Mouse (Mus musculus): ENCODE data around the gene Plekhj1. TPM values are rescaled to one million over a fixed set of nuclear protein-coding genes. Genes with fewer than 3 reads are reported as not detected.
A peak's percentile ranks its signal among the peaks of the same experiment; 100 is the strongest.

Gene Plekhj1
- polyA plus RNA-seq, 1 experiment from 2014 or later: 75.4 TPM

DNA sequence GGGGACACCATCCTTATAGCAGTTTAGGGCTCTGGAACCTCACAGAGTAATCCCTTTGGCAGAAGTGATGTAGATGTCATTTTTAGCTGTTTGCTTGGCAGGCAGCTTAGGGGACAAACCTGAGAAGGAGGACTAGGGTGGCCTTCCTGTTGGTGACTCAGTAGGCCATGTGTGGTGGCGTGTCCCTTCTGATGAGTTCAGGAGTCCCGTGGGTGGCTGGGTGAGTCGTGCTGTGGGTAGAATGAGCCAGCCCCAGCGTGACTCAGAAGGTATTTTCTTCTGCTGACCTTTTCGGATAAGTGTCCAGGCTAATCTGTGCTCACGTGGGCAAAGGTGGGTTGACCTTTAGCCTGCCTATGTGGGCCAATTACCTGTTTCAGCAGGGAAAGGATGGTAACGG lies 39.8 kb downstream of the Plekhj1 start:
- Histone ChIP-seq H3K4me3 (ENCODE audit: control insufficient read depth in 1 of 2, insufficient read depth in 1 of 2, low read depth in 1 of 2, low read length in 2 of 2) (no peak overlapping the region), H3K27ac (replicated peaks in 1 of 2; ENCODE audit: control insufficient read depth in 1 of 2, insufficient read depth in 1 of 2, low read depth in 2 of 2, low read length in 2 of 2) (peak overlapping the region; percentile 15 to 87; a peak in 2 of 4 replicates)
- 52% methylated on average over 7 of the region's 7 CpGs for WGBS

DNA sequence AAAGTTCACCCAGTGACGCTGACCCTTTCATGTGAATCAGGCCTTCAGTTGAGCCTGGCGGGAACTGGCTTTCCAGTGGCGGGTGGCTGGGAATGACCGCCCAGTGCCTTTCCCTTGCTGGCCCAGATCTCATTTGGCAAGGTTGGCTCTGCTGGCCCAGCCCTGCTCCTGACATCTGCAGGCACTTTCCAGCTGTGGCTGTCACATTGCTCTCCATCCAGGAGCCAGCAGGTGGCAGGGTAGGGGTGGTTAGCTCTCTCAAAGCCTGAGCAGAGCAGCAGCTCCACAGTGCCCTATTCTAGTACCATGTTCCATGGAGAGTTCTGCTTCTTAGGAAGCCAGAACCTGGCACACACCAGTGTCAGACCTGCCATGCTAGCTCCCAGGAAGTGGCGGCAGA lies 40.7 kb downstream of the Plekhj1 start:
- peak; percentile 45; the same call in 1 of the 2 replicates for ATAC-seq (ENCODE audit: insufficient number of reproducible peaks, insufficient read depth, low FRiP score, low read depth)
- Histone ChIP-seq H3K4me2 (ENCODE audit: low read length) (peak overlapping the region; percentile 90; the same call in 1 of the 2 replicates), H3K36me3 (ENCODE audit: control insufficient read depth, insufficient read depth, low read length) (no peaks in the 10 kb centered on the region), H3K9ac (ENCODE audit: low read length) (peak overlapping the region; percentile 98), H3K4me3 (ENCODE audit: control insufficient read depth in 1 of 2, insufficient read depth in 1 of 2, low read depth in 1 of 2, low read length in 2 of 2) (no peak overlapping the region), H3K4me1 (ENCODE audit: control insufficient read depth in 2 of 2, insufficient read depth in 2 of 2, low read length in 2 of 2) (peaks cover 43 to 64% of the 10 kb centered on the region in 2 experiments), H3K27me3 (ENCODE audit: control insufficient read depth, insufficient read depth, low read length) (no peaks in the 10 kb centered on the region), H3K27ac (replicated peaks in 1 of 2; ENCODE audit: control insufficient read depth in 1 of 2, insufficient read depth in 1 of 2, low read depth in 2 of 2, low read length in 2 of 2) (peak overlapping the region; percentile 53 to 87), H3K9me3 (ENCODE audit: control insufficient read depth, low read length) (no peaks in the 10 kb centered on the region)
- 20% methylated on average over 5 of the region's 5 CpGs for WGBS

More for the DNA sequence above, 39.8 kb downstream of the Plekhj1 start:
- no peaks in the 10 kb centered on the region for H3K27me3 ChIP-seq (ENCODE audit: control insufficient read depth, insufficient read depth, low read length)
- H3K4me1 ChIP-seq (ENCODE audit: control insufficient read depth in 2 of 2, insufficient read depth in 2 of 2, low read length in 2 of 2): peaks cover 43 to 62% of the 10 kb centered on the region in 2 experiments
- no peaks in the 10 kb centered on the region for H3K36me3 ChIP-seq (ENCODE audit: control insufficient read depth, insufficient read depth, low read length)
- no peak for ATAC-seq (ENCODE audit: insufficient number of reproducible peaks, insufficient read depth, low FRiP score, low read depth)
- peak overlapping the region; percentile 90; the same call in 1 of the 2 replicates for H3K4me2 ChIP-seq (ENCODE audit: low read length)
- H3K9ac ChIP-seq (ENCODE audit: low read length): peak overlapping the region; percentile 98; the same call in 1 of the 2 replicates
- H3K9me3 ChIP-seq (ENCODE audit: control insufficient read depth, low read length): no peaks in the 10 kb centered on the region

DNA sequence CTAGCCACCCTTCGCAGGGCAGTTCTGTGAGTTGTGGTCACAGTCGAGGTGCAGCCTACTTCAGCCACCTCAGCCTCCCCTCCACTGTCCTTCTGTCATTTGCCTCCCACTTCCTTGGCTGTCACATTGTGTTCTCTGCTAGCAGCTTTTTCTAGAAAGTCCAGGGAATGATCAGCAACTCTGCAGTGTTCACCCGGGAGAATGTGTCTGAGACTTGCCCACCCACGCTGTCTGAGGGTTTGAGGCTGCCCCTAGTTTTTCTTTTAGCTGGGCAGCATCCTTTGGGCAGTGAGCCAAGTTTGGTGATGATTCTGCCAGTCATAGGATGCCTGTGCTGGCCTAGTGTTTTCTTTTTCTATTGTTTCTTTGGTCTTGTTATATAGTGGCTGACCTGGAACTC lies 41.5 kb downstream of the Plekhj1 start:
- Histone ChIP-seq H3K9ac (ENCODE audit: low read length) (peak overlapping the region; percentile 98), H3K4me3 (ENCODE audit: control insufficient read depth in 1 of 2, insufficient read depth in 1 of 2, low read depth in 1 of 2, low read length in 2 of 2) (peak overlapping the region; percentile 93 to 99; a peak in 3 of 4 replicates)

DNA sequence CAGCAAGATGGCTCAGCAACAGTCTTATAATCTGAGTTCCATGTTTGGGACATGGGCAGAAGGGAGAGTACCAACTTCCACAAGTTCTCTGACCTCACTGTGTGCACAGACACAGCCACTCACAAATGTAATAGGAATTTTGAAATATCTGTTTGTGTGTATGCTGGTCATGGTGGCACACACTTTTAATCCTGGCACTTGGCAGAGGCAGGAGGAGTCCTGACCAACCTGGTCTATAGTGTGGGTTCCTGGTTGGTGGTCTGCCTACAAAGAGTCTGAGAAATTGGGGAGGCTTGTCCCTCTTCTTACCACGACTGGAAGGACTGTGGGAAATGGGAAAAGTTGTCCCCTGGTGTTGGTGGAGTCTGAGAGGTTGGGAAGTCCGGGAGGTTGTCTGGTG lies 41.9 kb downstream of the Plekhj1 start:
- Histone ChIP-seq H3K9me3 (ENCODE audit: control insufficient read depth, low read length) (no peaks in the 10 kb centered on the region), H3K4me1 (ENCODE audit: control insufficient read depth in 2 of 2, insufficient read depth in 2 of 2, low read length in 2 of 2) (peaks cover 46 to 71% of the 10 kb centered on the region in 2 experiments), H3K27ac (replicated peaks in 1 of 2; ENCODE audit: control insufficient read depth in 1 of 2, insufficient read depth in 1 of 2, low read depth in 2 of 2, low read length in 2 of 2) (peak overlapping the region in 1 of 2 experiments; percentile 87; a peak in 2 of 4 replicates), H3K9ac (ENCODE audit: low read length) (peak overlapping the region; percentile 98), H3K27me3 (ENCODE audit: control insufficient read depth, insufficient read depth, low read length) (no peaks in the 10 kb centered on the region), H3K4me3 (ENCODE audit: control insufficient read depth in 1 of 2, insufficient read depth in 1 of 2, low read depth in 1 of 2, low read length in 2 of 2) (peak overlapping the region; percentile 93 to 99), H3K36me3 (ENCODE audit: control insufficient read depth, insufficient read depth, low read length) (no peaks in the 10 kb centered on the region), H3K4me2 (ENCODE audit: low read length) (peak overlapping the region; percentile 90)
- WGBS: 52% methylated on average over 2 of the region's 2 CpGs
- no peak for ATAC-seq (ENCODE audit: insufficient number of reproducible peaks, insufficient read depth, low FRiP score, low read depth)

More for the DNA sequence above, 41.5 kb downstream of the Plekhj1 start:
- H3K27me3 ChIP-seq (ENCODE audit: control insufficient read depth, insufficient read depth, low read length): no peaks in the 10 kb centered on the region
- H3K4me1 ChIP-seq (ENCODE audit: control insufficient read depth in 2 of 2, insufficient read depth in 2 of 2, low read length in 2 of 2): peaks cover 49 to 72% of the 10 kb centered on the region in 2 experiments
- H3K9me3 ChIP-seq (ENCODE audit: control insufficient read depth, low read length): no peaks in the 10 kb centered on the region
- peak overlapping the region; percentile 90 for H3K4me2 ChIP-seq (ENCODE audit: low read length)
- WGBS: 45% methylated on average over 4 of the region's 4 CpGs
- ATAC-seq (ENCODE audit: insufficient number of reproducible peaks, insufficient read depth, low FRiP score, low read depth): no peak
- peak overlapping the region; percentile 26 to 87; a peak in 3 of 4 replicates for H3K27ac ChIP-seq (replicated peaks in 1 of 2; ENCODE audit: control insufficient read depth in 1 of 2, insufficient read depth in 1 of 2, low read depth in 2 of 2, low read length in 2 of 2)
- no peaks in the 10 kb centered on the region for H3K36me3 ChIP-seq (ENCODE audit: control insufficient read depth, insufficient read depth, low read length)

DNA sequence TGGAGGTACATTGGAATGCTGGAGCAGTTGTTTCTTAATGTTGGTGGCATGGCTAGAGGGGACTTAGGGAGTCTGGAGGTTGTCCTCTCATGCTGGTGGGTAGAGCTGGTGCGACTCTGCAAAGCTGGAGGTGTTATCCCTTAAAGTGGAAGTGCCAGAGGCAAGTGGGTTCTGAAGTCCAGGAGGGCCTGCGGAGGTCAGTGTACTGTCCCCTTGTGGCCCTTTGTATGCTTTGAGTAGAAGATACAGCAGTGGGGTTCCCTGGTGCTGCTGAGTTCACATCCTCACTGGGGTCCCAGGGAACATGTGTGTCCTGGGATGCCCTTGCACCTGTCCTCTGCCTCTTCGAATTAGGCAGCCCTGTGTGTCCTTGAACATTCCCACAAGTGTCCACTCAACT lies 42.3 kb downstream of the Plekhj1 start:
- Histone ChIP-seq H3K9ac (ENCODE audit: low read length) (peak overlapping the region; percentile 98), H3K36me3 (ENCODE audit: control insufficient read depth, insufficient read depth, low read length) (no peaks in the 10 kb centered on the region), H3K4me1 (ENCODE audit: control insufficient read depth in 2 of 2, insufficient read depth in 2 of 2, low read length in 2 of 2) (peaks cover 47 to 69% of the 10 kb centered on the region in 2 experiments), H3K4me3 (ENCODE audit: control insufficient read depth in 1 of 2, insufficient read depth in 1 of 2, low read depth in 1 of 2, low read length in 2 of 2) (peak overlapping the region; percentile 93 to 99), H3K27me3 (ENCODE audit: control insufficient read depth, insufficient read depth, low read length) (no peaks in the 10 kb centered on the region), H3K4me2 (ENCODE audit: low read length) (peak overlapping the region; percentile 90), H3K9me3 (ENCODE audit: control insufficient read depth, low read length) (no peaks in the 10 kb centered on the region), H3K27ac (replicated peaks in 1 of 2; ENCODE audit: control insufficient read depth in 1 of 2, insufficient read depth in 1 of 2, low read depth in 2 of 2, low read length in 2 of 2) (peak overlapping the region; percentile 9 to 87; a peak in 2 of 4 replicates)
- 8% methylated on average over 3 of the region's 3 CpGs for WGBS
- ATAC-seq (ENCODE audit: insufficient number of reproducible peaks, insufficient read depth, low FRiP score, low read depth): no peak

DNA sequence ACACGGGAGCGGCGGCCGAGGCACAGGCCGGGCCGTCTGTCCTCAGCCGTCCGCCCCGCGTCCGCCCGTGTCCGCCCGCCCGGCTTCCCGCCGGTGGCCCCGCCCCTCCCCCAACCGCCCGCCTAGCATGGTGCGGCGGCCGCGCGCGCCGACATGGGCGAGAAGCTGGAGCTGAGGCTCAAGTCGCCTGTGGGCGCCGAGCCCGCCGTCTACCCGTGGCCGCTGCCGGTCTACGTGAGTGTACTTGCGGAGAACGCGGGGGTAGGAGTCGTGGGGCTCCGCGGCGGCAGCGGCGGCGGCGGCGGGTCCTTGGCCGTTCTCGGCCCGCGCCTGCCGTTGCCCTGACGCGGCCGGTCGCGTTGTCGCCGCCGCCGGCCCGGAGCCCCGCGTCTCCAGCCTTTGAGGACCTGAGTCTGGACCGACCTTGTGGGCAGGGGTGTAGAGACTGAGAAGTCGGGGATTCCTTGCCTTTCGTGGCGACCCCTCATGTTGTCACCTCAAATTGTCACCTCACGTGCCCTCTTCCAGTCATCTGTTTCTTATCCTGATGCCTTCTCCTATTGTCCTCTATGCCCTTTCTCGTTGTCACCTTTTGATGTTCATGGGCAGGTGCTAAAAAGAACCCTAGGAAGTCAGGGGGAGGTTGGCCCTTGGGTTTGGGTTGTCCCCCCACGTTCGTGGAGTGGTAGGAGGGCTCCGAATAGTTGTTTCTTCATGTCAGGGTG lies 43.0 kb downstream of the Plekhj1 start:
- peak overlapping the region; percentile 90 for H3K4me2 ChIP-seq (ENCODE audit: low read length)
- no peak for ATAC-seq (ENCODE audit: insufficient number of reproducible peaks, insufficient read depth, low FRiP score, low read depth)
- WGBS: under 1% methylated on average over 74 of the region's 75 CpGs
- no peaks in the 10 kb centered on the region for H3K36me3 ChIP-seq (ENCODE audit: control insufficient read depth, insufficient read depth, low read length)
- peak overlapping the region; percentile 55 to 87; a peak in 3 of 4 replicates for H3K27ac ChIP-seq (replicated peaks in 1 of 2; ENCODE audit: control insufficient read depth in 1 of 2, insufficient read depth in 1 of 2, low read depth in 2 of 2, low read length in 2 of 2)
- H3K9me3 ChIP-seq (ENCODE audit: control insufficient read depth, low read length): no peaks in the 10 kb centered on the region
- peaks cover 44 to 63% of the 10 kb centered on the region in 2 experiments for H3K4me1 ChIP-seq (ENCODE audit: control insufficient read depth in 2 of 2, insufficient read depth in 2 of 2, low read length in 2 of 2)
- peak overlapping the region; percentile 98 for H3K9ac ChIP-seq (ENCODE audit: low read length)
- H3K27me3 ChIP-seq (ENCODE audit: control insufficient read depth, insufficient read depth, low read length): no peaks in the 10 kb centered on the region
- peak overlapping the region; percentile 93 to 99 for H3K4me3 ChIP-seq (ENCODE audit: control insufficient read depth in 1 of 2, insufficient read depth in 1 of 2, low read depth in 1 of 2, low read length in 2 of 2)

DNA sequence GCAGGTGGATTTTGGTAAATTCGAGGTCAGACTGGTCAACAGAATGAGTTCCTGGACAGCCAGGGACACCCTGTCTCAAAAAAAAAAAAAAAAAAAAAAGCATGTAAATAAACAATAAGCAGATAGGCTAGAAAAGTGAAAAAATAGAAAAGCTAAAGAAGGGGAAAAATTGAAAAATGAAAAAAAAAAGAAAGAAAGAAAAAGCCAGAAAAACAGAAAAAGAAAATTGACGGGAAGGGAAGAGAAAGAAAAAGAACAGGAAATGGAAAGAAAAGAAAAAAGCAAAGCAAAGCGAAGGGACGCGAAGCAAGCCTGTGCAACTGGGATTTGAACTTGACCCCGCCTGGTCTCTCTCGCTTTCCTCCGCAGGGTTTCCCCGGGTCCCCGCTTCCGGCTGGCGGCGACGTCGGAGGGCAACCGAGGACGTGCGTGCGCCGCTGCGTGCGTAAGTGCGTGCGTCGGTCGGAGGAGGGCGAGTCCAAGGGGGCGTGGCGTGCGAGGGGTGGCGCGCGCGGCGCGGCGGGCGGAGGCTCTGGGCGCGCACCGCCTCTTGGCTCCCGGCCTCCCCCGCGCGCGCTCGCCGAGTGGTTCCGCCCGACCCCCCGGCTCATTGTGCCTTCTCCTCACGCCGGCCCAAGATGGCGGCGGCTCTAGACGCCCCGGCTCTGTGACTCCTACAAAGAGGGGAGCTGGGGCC lies 43.7 kb downstream of the Plekhj1 start, which contains the start of gene Dot1l:
Gene Dot1l (plus strand): TSS at position 613 of the 697 bp plus-strand sequence.
- Histone ChIP-seq H3K9ac (ENCODE audit: low read length) (peak within 1 kb of the TSS; percentile 98), H3K9me3 (ENCODE audit: control insufficient read depth, low read length) (no peaks in the 10 kb centered on the region), H3K4me1 (ENCODE audit: control insufficient read depth in 2 of 2, insufficient read depth in 2 of 2, low read length in 2 of 2) (peaks cover 44 to 58% of the 10 kb centered on the region in 2 experiments), H3K27me3 (ENCODE audit: control insufficient read depth, insufficient read depth, low read length) (no peaks in the 10 kb centered on the region), H3K36me3 (ENCODE audit: control insufficient read depth, insufficient read depth, low read length) (no peaks in the 10 kb centered on the region), H3K27ac (replicated peaks in 1 of 2; ENCODE audit: control insufficient read depth in 1 of 2, insufficient read depth in 1 of 2, low read depth in 2 of 2, low read length in 2 of 2) (peak within 1 kb of the TSS; percentile 55 to 87; a peak in 3 of 4 replicates), H3K4me3 (ENCODE audit: control insufficient read depth in 1 of 2, insufficient read depth in 1 of 2, low read depth in 1 of 2, low read length in 2 of 2) (peak within 1 kb of the TSS; percentile 93 to 99), H3K4me2 (ENCODE audit: low read length) (peak within 1 kb of the TSS; percentile 90)
- under 1% methylated on average over 42 of the region's 57 CpGs for WGBS
- peak; percentile 82 for ATAC-seq (ENCODE audit: insufficient number of reproducible peaks, insufficient read depth, low FRiP score, low read depth)

Data from heart, embryonic 14.5 days (tissue).